Mouse (Mus musculus) urinary bladder, adult 2 months (tissue): ENCODE results near the gene Cavin1. TPM values are rescaled to one million over a fixed set of nuclear protein-coding genes. Genes with fewer than 3 reads are reported as not detected.
A peak's percentile ranks its signal among the peaks of the same experiment; 100 is the strongest.
"Not testable (repeated sequence)": the region's sequence is repeated elsewhere in the genome, so short reads cannot be mapped to it uniquely, and the experiment has no call there.

ENCODE experiments used
- DNase-seq: peaks from one replicate; pipeline ENCODE4 v3.0.0; 2022; ENCODE audit warnings: low spot score
- polyA plus RNA-seq: library from polyadenylated mRNA; depleted of rRNA; stranded (reverse); fragments of >200 nt; gene quantifications from 2 replicates; pipeline ENCODE4 v1.2.3, GENCODE M21; 2012; rRNA removed

Cavin1 gene
- polyA plus RNA-seq = 284 and 420 TPM in 2 replicates

GRCm38 (mm10) chr11:100970557-100970937, at the start of gene Cavin1:
Gene Cavin1 (minus strand): TSS chr11:100970887.
- peak; percentile 99 for DNase-seq

GRCm38 (mm10) chr11:101011641-101012040, 41.0 kb upstream of the Cavin1 start:
- DNase-seq = no peak

GRCm38 (mm10) chr11:101009888-101010784, 39.4 kb upstream of the Cavin1 start:
- no peak for DNase-seq

GRCm38 (mm10) chr11:101009046-101009887, 38.6 kb upstream of the Cavin1 start, which contains the start of gene Atp6v0a1:
Gene Atp6v0a1 (plus strand): TSS chr11:101009452.
- DNase-seq = peak; percentile 85

- DNase-seq = no peak
These were observed 37.7 kb upstream of the Cavin1 start for GRCm38 (mm10) chr11:101008206-101009045.

GRCm38 (mm10) chr11:101003025-101003685, 32.5 kb upstream of the Cavin1 start:
- DNase-seq = no peak

GRCm38 (mm10) chr11:101001875-101002552, 31.3 kb upstream of the Cavin1 start:
- not testable (repeated sequence) for DNase-seq

- no peak for DNase-seq
These were observed 28.6 kb upstream of the Cavin1 start for GRCm38 (mm10) chr11:100999254-100999653.

- DNase-seq = no peak
These were observed 28.1 kb upstream of the Cavin1 start for GRCm38 (mm10) chr11:100998836-100999235.

- no peak for DNase-seq
These were observed 25.8 kb upstream of the Cavin1 start for GRCm38 (mm10) chr11:100996501-100996900.

- no peak for DNase-seq
These were observed 24.0 kb upstream of the Cavin1 start for GRCm38 (mm10) chr11:100994655-100995054.

GRCm38 (mm10) chr11:100994233-100994632, 23.5 kb upstream of the Cavin1 start:
- no peak for DNase-seq

- no peak for DNase-seq
These were observed 22.8 kb upstream of the Cavin1 start for GRCm38 (mm10) chr11:100993437-100993836.

GRCm38 (mm10) chr11:100991027-100991534, 20.4 kb upstream of the Cavin1 start:
- no peak for DNase-seq

GRCm38 (mm10) chr11:100989666-100990065, 19.0 kb upstream of the Cavin1 start:
- DNase-seq = no peak

- DNase-seq = no peak
These were observed 18.0 kb upstream of the Cavin1 start for GRCm38 (mm10) chr11:100988674-100989073.

- no peak for DNase-seq
These were observed 14.9 kb upstream of the Cavin1 start for GRCm38 (mm10) chr11:100985607-100986006.

GRCm38 (mm10) chr11:100983778-100984131, 13.1 kb upstream of the Cavin1 start:
- DNase-seq = no peak

- peak; percentile 70 for DNase-seq
These were observed 12.6 kb upstream of the Cavin1 start for GRCm38 (mm10) chr11:100983125-100983777.

- DNase-seq = no peak
These were observed 11.4 kb upstream of the Cavin1 start for GRCm38 (mm10) chr11:100982087-100982486.
